Mouse (Mus musculus): Measurements from ENCODE around the gene P4htm.

- no peak for TF ChIP-seq CTCF (IDR thresholded peaks at IDR 0.05)
- TF ChIP-seq POLR2A (IDR thresholded peaks at IDR 0.05; ENCODE audit: insufficient read depth, low read depth, low read length), result no peak
Observed at GRCm38 (mm10) chr9:108574921-108575320, 22.5 kb downstream of the P4htm start.
